Mouse (Mus musculus) forebrain, embryonic 15.5 days (tissue): ENCODE results near the gene Ift140. TPM values are rescaled to one million over a fixed set of nuclear protein-coding genes. Genes with fewer than 3 reads are reported as not detected.
A peak's percentile ranks its signal among the peaks of the same experiment; 100 is the strongest.
"Not testable (repeated sequence)": the region's sequence is repeated elsewhere in the genome, so short reads cannot be mapped to it uniquely, and the experiment has no call there.

Experiments used
- ATAC-seq: fragments of 200-750 bp; cut with Nextera tagmentation; replicated peaks from 2 replicates; pipeline ENCODE4 v1.8.0; 2017; ENCODE audit warnings: mild to moderate bottlenecking, moderate TSS enrichment, moderate library complexity
- H3K27ac ChIP-seq: fragments of 300-500 bp; sonication (generic); replicated peaks from 2 replicates; pipeline ENCODE4 v1.5.1; 2015; ENCODE audit warnings: mild to moderate bottlenecking, inconsistent platforms
- H3K27me3 ChIP-seq: fragments of 300-500 bp; sonication (generic); 2 replicates; pipeline ENCODE4 v1.6.1; 2015; ENCODE audit warnings: inconsistent platforms
- H3K36me3 ChIP-seq: fragments of 300-500 bp; sonication (generic); 2 replicates; pipeline ENCODE4 v1.6.1; 2015; ENCODE audit warnings: mild to moderate bottlenecking, inconsistent platforms
- H3K4me1 ChIP-seq: fragments of 300-500 bp; sonication (generic); 2 replicates; pipeline ENCODE4 v1.6.1; 2015; ENCODE audit warnings: inconsistent platforms
- H3K4me2 ChIP-seq: fragments of 300-500 bp; sonication (generic); replicated peaks from 2 replicates; pipeline ENCODE4 v1.6.1; 2015; ENCODE audit warnings: mild to moderate bottlenecking, inconsistent platforms
- H3K4me3 ChIP-seq: fragments of 300-500 bp; sonication (generic); 2 replicates; pipeline ENCODE4 v1.5.1; 2015; ENCODE audit warnings: mild to moderate bottlenecking, inconsistent platforms
- H3K9ac ChIP-seq: fragments of 300-500 bp; sonication (generic); replicated peaks from 2 replicates; pipeline ENCODE4 v1.6.1; 2015; ENCODE audit warnings: mild to moderate bottlenecking, inconsistent platforms
- H3K9me3 ChIP-seq: fragments of 300-500 bp; sonication (generic); 2 replicates; pipeline ENCODE4 v1.6.1; 2016; ENCODE audit warnings: inconsistent platforms
- WGBS: fragments of 180-500 bp; shearing (Covaris S2); methylation state at CpG from one replicate; pipeline ENCODE4 v1.1.7; 2015; ENCODE audit warnings: mixed read lengths; 5-methylcytosine and 5-hydroxymethylcytosine counted together
- polyA plus RNA-seq: library from polyadenylated mRNA; unstranded; fragments of >200 nt; fragmentation: Nextera tagmentation; extraction: Ambion mirVana; gene quantifications from 2 replicates; pipeline ENCODE4 v1.2.1, GENCODE M21; 2015

The Ift140 gene
- polyA plus RNA-seq, 1 experiment from 2014 or later = 24.0 TPM

DNA sequence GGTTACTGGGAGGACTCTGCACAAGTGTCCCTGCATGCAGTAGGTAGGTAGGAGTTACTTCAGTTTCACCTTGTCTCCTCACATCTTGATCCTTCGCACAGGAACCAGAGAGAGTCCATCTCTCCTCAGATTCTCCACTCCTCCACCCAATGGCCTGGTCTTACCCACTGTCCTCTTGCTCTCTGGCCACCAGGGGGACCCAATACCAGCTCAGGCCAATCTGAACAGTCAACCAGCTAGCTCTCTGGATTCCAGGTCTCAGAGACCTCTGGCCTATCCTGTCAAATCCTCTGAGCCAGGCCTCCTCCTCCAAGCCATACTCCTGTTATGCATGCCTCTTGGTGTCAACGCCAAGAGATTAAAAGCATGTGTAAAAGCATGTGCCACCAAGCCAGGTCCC is 93.7 kb downstream of the Ift140 start:
- Histone ChIP-seq H3K9ac (no peak overlapping the region), H3K4me1 (peaks cover 5% of the 10 kb centered on the region), H3K27me3 (no peaks in the 10 kb centered on the region), H3K36me3 (peaks cover 38% of the 10 kb centered on the region), H3K4me2 (no peak overlapping the region), H3K27ac (no peak overlapping the region), H3K4me3 (no peak overlapping the region), H3K9me3 (no peaks in the 10 kb centered on the region)
- no peak for ATAC-seq
- WGBS = 92% methylated on average over 2 of the region's 2 CpGs

DNA sequence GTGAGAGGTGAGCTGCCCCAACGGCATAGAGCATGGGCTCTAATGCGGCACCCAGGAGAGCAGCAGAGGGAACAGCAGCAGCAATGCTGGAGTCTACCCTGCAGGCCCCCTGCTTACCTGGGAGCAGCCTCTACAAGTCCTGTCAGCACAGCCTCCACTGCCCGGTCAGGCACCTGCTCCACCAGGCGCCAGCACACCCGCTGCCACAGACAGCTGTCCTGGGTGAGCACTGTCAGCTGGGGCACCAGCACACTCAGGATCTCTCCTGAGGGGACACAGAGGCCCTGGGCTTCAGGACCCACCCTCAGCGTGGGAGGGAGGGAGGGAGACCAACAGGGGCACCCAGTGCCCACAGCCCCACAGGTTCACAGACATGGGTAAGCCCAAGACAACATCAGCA is 94.7 kb downstream of the Ift140 start:
- no peak for ATAC-seq
- Histone ChIP-seq H3K27ac (no peak overlapping the region), H3K36me3 (peaks cover 33% of the 10 kb centered on the region), H3K4me3 (no peak overlapping the region), H3K27me3 (no peaks in the 10 kb centered on the region), H3K9me3 (no peaks in the 10 kb centered on the region), H3K4me1 (peaks cover 11% of the 10 kb centered on the region), H3K9ac (no peak overlapping the region), H3K4me2 (no peak overlapping the region)
- 95% methylated on average over 6 of the region's 6 CpGs for WGBS

DNA sequence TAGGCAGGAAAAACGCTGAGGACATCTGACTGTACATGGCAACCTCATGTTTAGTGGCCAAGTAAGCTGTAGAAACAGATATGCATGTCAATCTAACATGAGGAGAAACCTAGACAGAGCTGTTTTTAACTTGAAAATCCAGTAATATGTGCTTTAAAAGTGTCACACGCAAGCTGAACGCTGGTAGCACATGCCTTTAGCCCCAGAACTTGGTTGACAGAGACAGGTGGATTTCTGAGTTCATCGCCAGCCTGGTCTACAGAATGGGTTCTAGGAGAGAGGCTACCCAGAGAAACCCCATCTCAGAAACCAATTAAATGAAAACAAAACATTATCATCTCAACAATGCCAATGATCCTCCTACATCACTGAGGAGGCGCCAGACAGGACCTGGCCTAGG is 95.3 kb downstream of the Ift140 start:
- WGBS = 87% methylated on average over 5 of the region's 5 CpGs
- H3K27me3 ChIP-seq = no peaks in the 10 kb centered on the region
- no peak overlapping the region for H3K9ac ChIP-seq
- peaks cover 14% of the 10 kb centered on the region for H3K4me1 ChIP-seq
- H3K27ac ChIP-seq = peak overlapping the region; percentile 83; the same call in 1 of the 2 replicates
- H3K9me3 ChIP-seq = no peaks in the 10 kb centered on the region
- H3K36me3 ChIP-seq = peaks cover 30% of the 10 kb centered on the region
- no peak overlapping the region for H3K4me3 ChIP-seq
- no peak overlapping the region for H3K4me2 ChIP-seq
- ATAC-seq = no peak

DNA sequence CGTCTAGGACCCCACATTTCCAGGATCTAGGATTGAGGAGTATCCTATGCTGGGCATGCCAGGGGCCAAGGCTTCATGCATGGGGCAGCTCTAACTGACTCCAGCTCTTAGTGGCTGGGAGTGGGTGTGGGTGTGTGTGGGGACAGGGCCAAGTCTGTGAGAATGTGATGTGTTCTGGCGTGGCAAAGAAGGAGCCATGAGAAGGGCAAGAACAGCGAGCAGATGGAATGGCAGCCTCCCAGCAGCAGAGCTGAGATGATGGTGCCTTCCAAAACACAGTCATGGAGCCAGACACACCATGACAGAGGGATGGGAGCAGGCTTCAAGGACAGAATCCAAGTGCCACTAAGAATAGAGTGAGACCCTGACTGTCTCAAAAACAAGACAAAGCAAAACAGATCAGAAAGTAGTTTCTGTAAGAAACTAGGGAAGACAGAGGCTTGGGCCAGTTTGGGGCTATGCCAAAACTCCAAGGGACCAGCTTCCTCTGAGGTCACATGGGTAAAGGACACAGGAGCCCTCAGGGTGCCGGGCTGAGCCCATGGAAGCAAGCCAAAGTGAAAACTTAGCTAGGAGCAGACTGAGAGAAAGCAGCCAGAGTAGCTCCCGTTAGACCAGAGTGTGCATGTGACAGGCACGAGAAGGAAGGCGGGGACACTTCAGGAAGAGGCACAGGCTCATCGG is 96.0 kb downstream of the Ift140 start:
- no peak; the same call in 1 of the 2 replicates for ATAC-seq
- Histone ChIP-seq H3K27me3 (no peaks in the 10 kb centered on the region), H3K4me3 (no peak overlapping the region), H3K9me3 (no peaks in the 10 kb centered on the region), H3K9ac (0 out of 2 replicates have a peak overlapping the region, but pooled peaks have one; percentile 14), H3K4me2 (0 out of 2 replicates have a peak overlapping the region, but pooled peaks have one; percentile 2), H3K4me1 (peaks cover 17% of the 10 kb centered on the region), H3K36me3 (peaks cover 24% of the 10 kb centered on the region), H3K27ac (peak overlapping the region; percentile 83)
- 71% methylated on average over 8 of the region's 8 CpGs for WGBS

GRCm38 (mm10) chr17:25112423-25112810 is 96.5 kb downstream of the Ift140 start:
- no peak for ATAC-seq
- no peaks in the 10 kb centered on the region for H3K9me3 ChIP-seq
- peaks cover 18% of the 10 kb centered on the region for H3K36me3 ChIP-seq
- H3K9ac ChIP-seq = no peak overlapping the region
- H3K27ac ChIP-seq = peak overlapping the region; percentile 83
- H3K4me3 ChIP-seq = no peak overlapping the region
- H3K27me3 ChIP-seq = no peaks in the 10 kb centered on the region
- 83% methylated on average over 3 of the region's 3 CpGs for WGBS
- no peak overlapping the region for H3K4me2 ChIP-seq
- peaks cover 17% of the 10 kb centered on the region for H3K4me1 ChIP-seq

DNA sequence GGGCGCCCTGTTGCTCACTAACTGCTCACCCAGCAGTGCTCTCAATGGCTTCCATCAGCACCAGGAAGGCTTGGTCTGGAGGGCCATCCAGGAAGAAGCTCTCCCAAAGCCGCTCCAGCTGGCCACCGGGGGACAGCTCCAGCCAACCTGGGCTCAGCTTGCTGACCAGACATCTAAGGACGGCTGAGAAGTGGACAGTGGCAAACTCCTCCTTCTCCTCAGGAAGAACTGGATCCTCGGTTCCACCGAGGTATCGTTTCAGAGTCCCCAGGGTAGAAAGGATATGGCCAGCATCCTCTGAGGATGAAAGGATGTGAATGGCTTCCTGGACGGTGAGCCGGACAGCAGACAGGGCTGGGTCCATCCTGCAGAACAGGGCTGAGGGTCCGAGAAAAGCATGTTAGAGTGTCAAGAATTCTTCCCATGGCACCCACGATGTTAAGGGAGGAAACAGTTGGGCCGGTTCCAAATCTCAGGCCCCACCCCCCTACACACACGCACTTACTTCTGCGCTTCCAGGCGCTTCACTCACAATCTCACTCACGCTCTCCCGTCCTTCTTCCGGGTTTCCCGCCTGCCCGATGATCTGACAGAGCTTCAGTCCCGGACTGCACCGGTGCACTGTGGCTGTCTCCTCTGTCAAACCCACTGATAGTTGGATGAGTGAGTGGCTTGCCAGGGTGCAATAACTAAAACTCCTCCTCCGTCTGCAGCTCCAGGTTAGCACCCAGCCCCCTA is 99.2 kb downstream of the Ift140 start:
- Histone ChIP-seq H3K36me3 (0 out of 2 replicates have a peak, but pooled peaks cover 3% of the 10 kb centered on the region), H3K27ac (peak overlapping the region; percentile 88), H3K9ac (peak overlapping the region; percentile 68), H3K4me1 (peaks cover 17% of the 10 kb centered on the region), H3K9me3 (no peaks in the 10 kb centered on the region), H3K27me3 (no peaks in the 10 kb centered on the region), H3K4me2 (peak overlapping the region; percentile 96), H3K4me3 (peak overlapping the region; percentile 66)
- peak; percentile 63 for ATAC-seq
- 10% methylated on average over 23 of the region's 23 CpGs for WGBS

- no peaks in the 10 kb centered on the region for H3K36me3 ChIP-seq
- peak; percentile 88 for ATAC-seq
- H3K27ac ChIP-seq = peak within 1 kb of the TSS; percentile 88
- 5% methylated on average over 40 of the region's 40 CpGs for WGBS
- peak within 1 kb of the TSS; percentile 68 for H3K9ac ChIP-seq
- H3K4me3 ChIP-seq = peak within 1 kb of the TSS; percentile 66
- H3K4me2 ChIP-seq = peak within 1 kb of the TSS; percentile 96
- no peaks in the 10 kb centered on the region for H3K27me3 ChIP-seq
- H3K9me3 ChIP-seq = no peaks in the 10 kb centered on the region
- peaks cover 17% of the 10 kb centered on the region for H3K4me1 ChIP-seq
These were observed 100.0 kb downstream of the Ift140 start, which contains the start of gene Telo2 for GRCm38 (mm10) chr17:25115664-25116432. Telo2 (minus strand) TSS chr17:25115967.

DNA sequence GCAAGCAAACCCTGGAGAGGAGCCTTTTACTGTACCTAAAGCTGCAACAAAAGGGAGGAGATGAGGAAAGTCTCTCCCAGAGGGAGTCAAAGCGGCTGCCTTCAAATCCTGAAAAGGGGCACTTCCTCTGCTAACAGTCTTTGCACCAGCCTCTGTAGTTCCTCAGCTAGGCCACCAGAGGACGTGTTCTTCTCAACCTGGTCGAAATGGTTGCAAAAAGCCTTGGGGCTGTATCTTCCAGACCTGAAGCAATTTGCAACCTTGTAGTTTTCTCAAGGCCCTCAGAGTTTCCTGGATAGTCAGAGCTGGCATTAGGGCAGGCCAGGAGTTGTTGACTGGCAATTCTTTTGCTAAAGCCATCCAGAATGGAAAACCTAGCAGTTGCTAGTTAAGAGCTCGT is 101.4 kb downstream of the Ift140 start:
- no peaks in the 10 kb centered on the region for H3K9me3 ChIP-seq
- no peak overlapping the region for H3K27ac ChIP-seq
- peaks cover 17% of the 10 kb centered on the region for H3K4me1 ChIP-seq
- ATAC-seq = no peak
- no peak overlapping the region for H3K4me2 ChIP-seq
- H3K9ac ChIP-seq = no peak overlapping the region
- no peak overlapping the region for H3K4me3 ChIP-seq
- H3K27me3 ChIP-seq = no peaks in the 10 kb centered on the region
- WGBS = 38% methylated on average over 4 of the region's 4 CpGs
- no peaks in the 10 kb centered on the region for H3K36me3 ChIP-seq

DNA sequence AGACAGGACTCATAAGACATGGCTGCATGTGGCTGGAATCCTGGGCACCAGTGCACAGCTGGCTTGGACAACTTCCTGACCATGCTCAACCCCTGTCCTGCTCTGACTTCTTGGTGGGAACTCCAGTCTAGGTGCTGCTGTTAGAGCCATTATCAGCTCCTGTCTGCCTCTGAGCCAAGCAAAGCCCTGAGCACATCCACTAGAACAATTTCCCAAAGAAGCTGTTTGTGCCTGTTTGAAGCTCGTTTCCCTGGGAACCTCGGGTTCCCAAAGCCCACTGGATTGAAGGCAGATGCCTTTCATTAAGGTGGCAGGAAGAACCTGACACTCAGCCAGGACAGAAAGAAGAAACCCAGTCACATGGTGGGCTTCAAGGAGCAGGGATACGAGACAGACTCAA is 104.5 kb downstream of the Ift140 start, which contains the start of gene Ptx4:
Gene Ptx4, plus strand, starts transcription at position 355 of the 400 bp plus-strand sequence.
- no peak within 1 kb of the TSS for H3K4me3 ChIP-seq
- WGBS = 45% methylated on average over 3 of the region's 3 CpGs
- no peak for ATAC-seq
- no peak within 1 kb of the TSS for H3K27ac ChIP-seq
- no peaks in the 10 kb centered on the region for H3K36me3 ChIP-seq
- H3K9ac ChIP-seq = no peak within 1 kb of the TSS
- H3K9me3 ChIP-seq = no peaks in the 10 kb centered on the region
- H3K4me1 ChIP-seq = peaks cover 6% of the 10 kb centered on the region
- H3K27me3 ChIP-seq = no peaks in the 10 kb centered on the region
- H3K4me2 ChIP-seq = no peak within 1 kb of the TSS

DNA sequence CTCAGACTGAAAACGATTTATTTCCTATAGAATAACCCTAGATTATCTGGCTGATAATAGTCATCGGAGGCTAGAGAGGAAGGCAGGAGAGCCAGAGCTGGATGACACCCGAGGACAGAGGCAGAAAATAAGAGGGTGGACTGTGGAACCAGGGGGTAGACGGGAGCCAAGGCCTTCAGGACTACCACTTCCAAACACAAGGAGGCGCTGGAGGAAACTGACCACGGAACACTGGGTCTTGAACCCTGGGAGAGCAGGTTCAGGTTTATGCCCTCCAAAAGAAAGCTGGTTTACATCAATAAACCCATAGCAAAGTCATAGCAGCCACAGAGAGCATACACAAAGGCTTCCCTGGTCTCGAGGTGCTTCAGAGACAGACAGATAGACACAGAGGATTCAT is 108.1 kb downstream of the Ift140 start:
- Histone ChIP-seq H3K4me1 (no peaks in the 10 kb centered on the region), H3K36me3 (no peaks in the 10 kb centered on the region), H3K9me3 (no peaks in the 10 kb centered on the region), H3K9ac (no peak overlapping the region), H3K4me3 (no peak overlapping the region), H3K27ac (no peak overlapping the region), H3K27me3 (no peaks in the 10 kb centered on the region), H3K4me2 (no peak overlapping the region)
- 30% methylated on average over 7 of the region's 7 CpGs for WGBS
- ATAC-seq = no peak

DNA sequence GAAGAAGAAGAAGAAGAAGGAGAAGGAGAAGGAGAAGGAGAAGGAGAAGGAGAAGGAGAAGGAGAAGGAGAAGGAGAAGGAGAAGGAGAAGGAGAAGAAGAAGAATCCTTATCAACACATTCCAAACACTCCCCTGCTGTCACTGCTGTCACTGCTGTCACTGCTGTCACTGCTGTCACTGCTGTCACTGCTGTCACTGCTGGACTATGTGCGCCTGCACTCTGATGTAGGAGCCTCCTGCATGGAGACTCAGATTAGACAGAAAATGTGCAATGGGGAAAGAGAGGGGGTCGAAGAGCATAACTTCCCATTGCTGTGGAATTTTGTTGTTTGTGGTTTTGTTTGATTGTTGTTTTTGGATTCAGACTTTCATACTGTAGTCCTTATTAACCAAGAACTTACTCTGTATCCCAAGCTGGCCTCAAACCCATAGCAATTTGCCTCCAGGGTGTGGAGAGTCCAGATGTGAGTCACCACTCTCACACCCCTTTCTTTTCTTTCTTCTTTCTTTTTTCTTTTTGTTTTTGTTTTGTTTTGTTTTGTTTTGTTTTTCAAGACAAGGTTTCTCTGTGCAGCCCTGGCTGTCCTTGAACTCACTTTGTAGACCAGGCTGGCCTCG is 109.7 kb downstream of the Ift140 start:
- ATAC-seq, H3K27ac ChIP-seq, H3K9ac ChIP-seq, H3K4me3 ChIP-seq, H3K4me2 ChIP-seq, H3K9me3 ChIP-seq, H3K27me3 ChIP-seq, H3K36me3 ChIP-seq, H3K4me1 ChIP-seq: not testable (repeated sequence)
- WGBS = 62% methylated on average over 3 of the region's 3 CpGs
